Mouse (Mus musculus) lung, postnatal 0 days (tissue): Measurements from ENCODE around the gene Parn.

ENCODE experiments used
- CTCF ChIP-seq: IDR thresholded peaks from 2 replicates; pipeline ENCODE4 v1.5.1; 2016; ENCODE audit warnings: antibody characterized with exemption, mild to moderate bottlenecking
- EP300 ChIP-seq: IDR thresholded peaks from 2 replicates; pipeline ENCODE4 v1.6.1; 2016; ENCODE audit warnings: antibody characterized with exemption, mild to moderate bottlenecking, control low read depth

- TF ChIP-seq CTCF (no peak), EP300 (no peak; the same call in 1 of the 2 replicates)
Observed at GRCm38 (mm10) chr16:13589049-13589408, 78.9 kb downstream of the Parn start.
